Mouse (Mus musculus): ENCODE data around the gene Pcdh15.

Pcdh15 gene

DNA sequence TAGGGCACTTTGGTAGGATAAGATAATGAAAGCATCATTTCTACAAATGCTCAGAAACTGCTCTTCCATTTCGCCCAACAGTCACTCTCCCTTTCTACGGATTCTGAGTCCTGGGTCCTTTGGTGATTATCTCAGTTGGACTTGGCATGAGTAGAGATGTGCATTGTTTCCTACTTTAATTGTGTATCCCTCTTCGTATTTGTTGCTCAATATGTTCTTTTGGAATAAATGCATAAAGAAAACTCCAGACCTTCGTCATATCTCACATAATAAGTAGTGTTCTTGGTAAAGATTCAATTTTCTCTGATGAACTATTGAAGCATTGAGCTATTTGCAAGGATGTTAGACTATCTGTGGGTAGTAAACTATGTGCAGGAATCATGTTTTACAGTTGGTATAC lies 854.2 kb downstream of the Pcdh15 start:
- DNase-seq (ENCODE audit: low spot score): no peak

DNA sequence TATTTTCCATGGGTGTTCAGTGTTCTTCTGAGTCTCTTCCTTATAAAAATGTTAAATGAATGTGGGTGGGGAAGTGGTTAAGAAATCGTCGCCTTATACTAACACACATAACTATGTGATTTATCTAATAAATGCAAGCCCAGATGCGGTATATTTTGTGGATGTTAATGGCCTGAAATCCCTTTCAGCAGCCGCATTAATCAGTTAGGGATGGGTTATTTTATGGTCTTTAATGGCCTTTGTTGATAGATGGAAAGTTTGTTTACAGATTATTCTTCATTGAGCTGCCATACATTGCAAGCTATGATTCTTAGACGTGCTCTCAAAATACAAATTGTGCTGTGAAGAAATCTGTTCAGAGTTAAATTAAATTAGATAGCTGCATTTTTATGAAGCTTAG lies 884.9 kb downstream of the Pcdh15 start:
- no peak for DNase-seq (ENCODE audit: low spot score)

DNA sequence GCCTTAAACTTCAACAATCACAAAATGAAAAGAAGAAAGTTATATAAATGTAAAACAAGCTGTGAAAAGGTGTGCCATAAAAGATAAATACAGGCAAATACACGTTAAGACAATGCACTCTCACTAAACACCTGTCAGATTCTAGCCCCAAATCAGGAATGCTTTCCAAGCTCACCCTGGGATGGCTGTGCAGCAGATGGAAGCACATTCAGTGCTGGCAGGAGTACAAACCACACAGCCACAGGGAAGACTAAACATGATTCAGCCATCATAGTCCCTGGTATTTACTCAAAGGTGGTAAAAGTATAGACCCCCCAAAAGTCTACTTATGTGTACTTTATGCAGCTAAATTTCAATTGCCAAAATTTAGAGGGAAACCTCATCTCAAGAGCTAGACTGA lies 909.7 kb downstream of the Pcdh15 start:
- DNase-seq (ENCODE audit: low spot score): no peak

DNA sequence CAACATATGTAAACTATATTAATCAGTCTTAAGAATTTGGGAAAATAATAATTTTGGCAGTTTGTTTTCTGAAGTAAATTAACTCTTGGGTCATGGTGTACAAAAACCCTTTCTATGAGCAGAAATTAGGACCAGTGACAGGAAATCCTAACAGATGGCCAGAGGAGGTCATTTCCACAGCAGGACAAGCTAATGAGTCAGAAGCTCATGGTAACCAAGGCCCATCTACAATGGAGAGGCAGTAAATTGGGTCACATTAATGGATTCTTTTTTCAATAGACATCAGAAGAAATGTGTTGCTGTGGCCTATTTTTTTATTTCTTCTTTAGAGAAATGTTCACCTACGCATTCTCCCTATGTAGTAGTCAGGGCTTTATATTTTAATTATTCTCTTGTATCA lies 923.9 kb downstream of the Pcdh15 start:
- DNase-seq (ENCODE audit: low spot score): no peak

DNA sequence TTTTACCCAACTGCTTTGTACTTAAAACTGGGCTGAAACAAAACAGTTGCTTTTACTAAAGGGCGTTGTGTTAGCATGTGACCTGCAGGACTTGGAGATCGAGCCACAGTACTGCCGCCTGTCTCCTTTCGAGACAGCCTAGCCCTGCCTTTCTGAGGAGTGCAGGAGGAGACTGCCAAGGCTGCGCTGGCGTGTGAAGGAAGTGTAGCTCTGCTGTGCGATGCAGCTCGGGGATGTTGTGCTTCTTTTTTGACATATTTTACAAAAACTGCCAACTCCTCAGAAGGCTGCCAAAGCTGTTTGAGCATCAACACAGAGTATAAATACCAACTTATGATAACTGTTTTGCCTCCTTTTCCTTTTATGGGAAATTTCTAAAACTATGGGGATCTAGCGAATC lies 953.9 kb downstream of the Pcdh15 start:
- DNase-seq (ENCODE audit: low spot score): no peak

DNA sequence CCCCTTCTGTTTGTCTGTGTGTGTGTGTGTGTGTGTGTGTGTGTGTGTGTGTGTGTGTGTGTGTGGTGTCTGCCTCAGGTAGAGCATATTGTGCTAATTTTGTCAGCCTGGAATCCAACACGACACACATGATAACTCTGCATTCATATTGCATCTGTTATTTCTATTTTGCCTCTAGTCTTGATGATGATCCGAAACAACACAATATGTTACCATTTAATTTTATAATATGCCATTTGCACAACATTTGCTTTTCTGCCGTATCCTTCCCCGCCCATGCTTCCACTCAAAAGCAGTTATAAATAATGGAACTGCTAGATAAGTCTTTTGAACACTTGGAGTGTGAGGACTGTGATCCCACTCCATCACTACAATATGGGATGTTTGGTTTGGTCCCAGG lies 987.5 kb downstream of the Pcdh15 start:
- no peak for DNase-seq (ENCODE audit: low spot score)

DNA sequence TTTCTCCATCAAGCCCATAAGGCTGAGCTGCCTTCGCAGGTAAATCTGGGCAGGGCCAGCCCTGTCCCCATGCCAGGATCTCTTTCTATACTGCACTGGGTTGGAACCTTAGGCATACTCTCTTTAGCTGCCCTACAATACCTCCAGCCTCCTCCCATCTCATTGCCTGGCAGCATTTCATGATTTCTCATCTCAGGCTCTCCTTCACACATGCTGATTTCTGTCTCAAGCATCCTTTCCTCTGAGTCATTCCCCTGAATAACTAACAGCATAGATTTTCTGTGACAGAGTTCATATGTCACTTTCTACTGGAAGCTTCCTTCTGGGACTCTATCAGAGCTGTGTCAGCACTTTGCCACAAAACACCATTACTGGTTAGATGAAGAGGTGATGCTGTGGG lies 999.2 kb downstream of the Pcdh15 start:
- no peak for DNase-seq (ENCODE audit: low spot score)

DNA sequence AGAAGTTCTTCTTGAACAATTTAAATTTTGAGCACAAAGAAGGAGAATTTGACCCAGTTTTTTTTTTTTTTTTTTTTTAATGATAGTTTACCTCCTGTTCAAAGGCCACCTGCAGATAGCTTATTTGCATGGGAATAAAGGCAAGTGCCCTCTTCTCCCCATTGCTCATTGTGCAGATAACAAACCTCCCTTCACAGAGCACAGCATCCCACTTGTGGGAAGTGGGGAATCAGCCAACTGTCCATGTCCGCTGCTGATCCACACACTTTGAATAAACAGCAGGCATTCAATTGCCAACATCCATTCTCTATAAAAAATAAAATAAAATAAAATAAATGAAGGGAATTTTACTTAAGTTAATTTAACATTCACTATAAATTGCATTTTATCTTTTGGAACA lies 1015.0 kb downstream of the Pcdh15 start:
- no peak for DNase-seq (ENCODE audit: low spot score)

DNA sequence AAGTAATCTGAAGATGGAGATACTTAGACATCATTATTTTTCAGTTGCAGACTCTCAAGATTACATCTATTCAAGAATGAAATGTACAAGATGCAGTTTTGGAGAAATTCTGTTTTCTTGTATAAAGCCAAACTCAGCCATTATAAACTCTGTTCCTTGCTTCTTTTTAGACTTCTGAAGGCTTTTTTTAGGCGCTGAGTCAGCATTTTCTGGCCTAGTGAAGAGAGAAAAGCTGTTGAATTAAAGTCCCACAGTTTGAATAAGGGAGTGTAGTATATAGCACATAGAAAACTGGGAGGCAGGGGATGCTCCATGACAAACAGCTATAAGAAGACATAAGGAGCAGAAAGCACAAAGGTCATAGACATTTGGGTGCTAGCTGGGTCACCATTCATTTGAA lies 1017.7 kb downstream of the Pcdh15 start:
- DNase-seq (ENCODE audit: low spot score): no peak

DNA sequence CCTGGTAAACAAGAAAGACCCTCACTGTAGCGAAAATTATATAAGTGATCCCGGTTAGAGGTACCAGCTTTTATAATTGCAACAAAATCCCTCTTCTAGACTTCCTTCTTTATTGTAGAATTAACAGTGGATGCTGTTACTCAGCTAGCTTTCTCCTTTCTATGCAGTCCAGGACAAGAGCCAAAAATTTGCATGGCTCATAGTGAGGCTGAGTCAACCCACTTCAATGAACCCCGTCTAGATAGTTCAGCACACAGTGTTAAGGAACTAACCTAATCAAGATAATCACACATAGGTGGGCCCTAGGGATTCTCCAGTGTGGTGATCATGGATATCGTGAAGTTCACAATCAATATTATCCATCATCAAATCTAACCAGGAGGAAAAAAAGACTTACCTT lies 1024.3 kb downstream of the Pcdh15 start:
- DNase-seq (ENCODE audit: low spot score): no peak

DNA sequence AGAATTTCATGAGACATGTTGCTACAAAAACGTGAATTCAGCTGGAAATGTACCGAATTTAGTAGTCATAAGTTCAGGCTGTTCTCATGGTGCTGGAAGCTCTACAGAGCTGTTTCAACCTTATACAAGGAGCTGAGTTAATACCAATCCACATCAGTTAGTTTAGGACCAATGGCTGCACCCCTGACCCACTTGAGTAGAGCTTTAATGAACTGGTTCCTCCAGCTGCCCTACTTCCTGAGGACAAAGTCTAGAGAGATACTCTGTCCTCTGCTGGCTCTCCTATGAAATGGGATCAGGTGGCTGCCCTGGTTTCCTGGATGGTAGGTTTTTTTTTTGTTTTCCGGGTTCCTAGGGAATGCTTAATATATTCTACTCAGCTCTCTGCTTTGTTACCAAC lies 1030.0 kb downstream of the Pcdh15 start:
- DNase-seq (ENCODE audit: low spot score): no peak

DNA sequence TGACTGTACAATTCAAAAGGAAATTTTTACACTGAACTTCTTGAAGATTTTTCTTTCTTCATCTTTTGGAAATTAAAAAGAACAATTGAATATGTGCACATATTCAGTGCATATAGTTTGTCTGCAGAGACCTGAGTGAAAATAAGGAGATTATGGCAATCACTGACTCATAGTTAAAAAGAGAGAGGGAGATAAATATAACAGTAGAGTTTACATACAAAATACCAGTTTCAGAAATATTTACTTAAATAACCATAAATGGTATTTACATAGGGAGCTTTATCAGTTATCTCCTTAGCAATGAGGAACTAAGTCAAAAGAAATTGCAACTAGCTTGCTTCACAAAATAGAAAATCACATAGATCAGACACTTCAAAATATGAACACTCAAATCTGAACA lies 1030.5 kb downstream of the Pcdh15 start:
- no peak for DNase-seq (ENCODE audit: low spot score)

DNA sequence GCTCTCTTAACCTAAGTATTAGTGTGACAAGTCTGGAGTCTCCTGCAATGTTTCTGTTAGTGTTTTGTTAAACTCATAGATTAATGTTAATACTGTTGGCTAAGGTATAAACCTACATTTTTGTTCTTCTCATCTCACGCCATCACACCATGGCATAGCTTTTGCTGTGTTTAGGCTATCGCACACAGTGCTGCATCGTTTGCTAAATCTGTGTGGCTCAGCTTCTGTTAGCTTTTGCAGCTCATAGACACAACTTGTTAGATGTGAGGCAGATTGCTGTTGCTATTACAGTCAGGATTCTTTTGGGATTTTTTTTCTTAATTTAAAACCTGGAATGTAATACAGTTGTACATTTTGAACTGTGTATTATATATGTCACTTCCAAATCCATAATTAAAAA lies 1031.7 kb downstream of the Pcdh15 start:
- no peak for DNase-seq (ENCODE audit: low spot score)

DNA sequence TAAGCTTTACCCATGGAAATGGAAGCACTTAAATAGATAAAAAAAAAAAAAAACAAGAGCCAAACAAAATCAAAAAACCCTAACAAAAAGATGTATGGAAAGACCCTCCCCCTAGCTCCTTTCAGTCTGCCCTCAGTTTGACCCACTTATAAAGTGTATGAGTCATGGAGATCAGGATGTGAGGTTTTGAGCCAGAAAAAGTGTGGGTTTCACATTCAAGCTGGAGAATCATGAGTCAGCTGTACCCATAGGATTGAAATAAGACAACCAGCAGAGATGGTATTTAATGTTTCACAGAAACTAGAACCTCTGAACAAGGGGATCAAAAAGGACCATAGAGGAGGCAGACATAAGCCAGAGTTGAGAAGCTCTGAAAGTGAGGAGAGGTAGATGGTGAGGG lies 1048.8 kb downstream of the Pcdh15 start:
- DNase-seq (ENCODE audit: low spot score): no peak

DNA sequence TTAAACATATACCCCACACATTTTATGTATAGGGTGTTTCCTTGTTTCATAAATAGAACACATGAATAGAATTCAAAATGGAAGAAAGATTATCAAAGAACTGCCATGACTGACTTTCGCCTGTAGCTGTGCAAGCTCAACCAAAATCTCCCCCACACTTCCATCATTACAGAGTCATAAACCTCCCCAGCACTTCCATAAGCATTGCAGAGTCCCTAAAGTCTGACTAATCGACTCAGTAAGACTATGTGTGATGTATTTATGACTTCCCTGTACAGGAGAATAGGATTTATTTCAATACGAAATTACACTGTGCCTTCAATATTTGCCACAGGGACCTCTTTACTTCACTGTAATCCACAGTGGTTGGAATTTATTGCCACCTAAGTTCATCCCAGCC lies 1082.8 kb downstream of the Pcdh15 start:
- no peak for DNase-seq (ENCODE audit: low spot score)

DNA sequence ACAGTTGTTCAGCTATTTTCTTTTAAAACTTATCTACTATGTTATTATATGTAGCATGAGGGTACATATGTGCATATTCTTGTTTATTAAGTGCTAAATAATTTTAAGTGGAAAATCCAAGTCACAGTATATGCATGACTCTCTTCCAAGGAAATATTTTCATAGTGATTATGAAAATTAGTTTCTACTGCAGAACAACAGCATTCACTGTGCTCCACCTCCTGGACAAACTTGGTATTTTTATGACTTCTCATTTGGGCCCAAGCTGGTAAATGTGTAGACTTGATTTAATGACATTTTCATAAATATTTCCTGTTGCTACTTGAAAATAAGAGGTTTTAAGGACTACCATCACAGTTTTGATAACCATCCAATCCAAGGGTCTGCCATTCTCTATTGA lies 1104.5 kb downstream of the Pcdh15 start:
- DNase-seq (ENCODE audit: low spot score): no peak

DNA sequence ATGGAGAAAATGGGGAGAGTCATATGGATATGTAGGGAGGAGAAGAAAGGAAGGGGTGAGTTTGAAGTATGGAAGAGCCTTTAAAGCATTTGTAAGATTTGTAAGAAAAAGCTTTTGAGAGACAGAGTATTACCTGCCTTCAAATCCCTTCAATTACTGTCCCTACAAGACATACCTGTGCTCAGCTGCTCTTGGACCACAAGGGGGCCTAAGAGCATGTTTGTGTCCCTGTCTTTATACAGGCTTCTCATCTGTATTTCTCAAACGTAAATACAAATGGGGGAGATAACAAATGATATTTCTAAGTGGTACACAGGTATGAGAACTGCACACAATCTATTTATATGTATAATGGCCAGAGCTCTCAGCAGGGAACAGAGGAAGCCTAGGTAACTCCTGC lies 1118.1 kb downstream of the Pcdh15 start:
- DNase-seq (ENCODE audit: low spot score): no peak

DNA sequence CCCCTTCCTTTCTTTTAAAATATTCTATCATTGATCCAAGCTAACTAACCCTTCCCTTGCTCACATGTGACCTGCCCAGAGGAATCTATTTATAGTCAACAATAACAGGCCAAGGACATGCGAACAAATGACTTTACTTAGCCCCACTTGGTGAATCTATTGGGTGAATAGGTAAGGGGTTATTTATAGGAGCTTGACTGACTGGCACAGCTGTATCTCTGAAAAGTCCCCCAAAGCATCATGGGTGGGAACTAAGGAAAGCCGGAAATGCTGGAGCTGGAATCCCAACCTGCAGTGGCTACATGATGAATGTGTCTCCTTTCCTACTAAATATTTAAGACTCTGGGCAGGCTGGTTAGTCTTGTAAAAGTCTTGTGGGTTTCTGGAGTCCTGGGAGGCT lies 1121.3 kb downstream of the Pcdh15 start:
- no peak for DNase-seq (ENCODE audit: low spot score)

DNA sequence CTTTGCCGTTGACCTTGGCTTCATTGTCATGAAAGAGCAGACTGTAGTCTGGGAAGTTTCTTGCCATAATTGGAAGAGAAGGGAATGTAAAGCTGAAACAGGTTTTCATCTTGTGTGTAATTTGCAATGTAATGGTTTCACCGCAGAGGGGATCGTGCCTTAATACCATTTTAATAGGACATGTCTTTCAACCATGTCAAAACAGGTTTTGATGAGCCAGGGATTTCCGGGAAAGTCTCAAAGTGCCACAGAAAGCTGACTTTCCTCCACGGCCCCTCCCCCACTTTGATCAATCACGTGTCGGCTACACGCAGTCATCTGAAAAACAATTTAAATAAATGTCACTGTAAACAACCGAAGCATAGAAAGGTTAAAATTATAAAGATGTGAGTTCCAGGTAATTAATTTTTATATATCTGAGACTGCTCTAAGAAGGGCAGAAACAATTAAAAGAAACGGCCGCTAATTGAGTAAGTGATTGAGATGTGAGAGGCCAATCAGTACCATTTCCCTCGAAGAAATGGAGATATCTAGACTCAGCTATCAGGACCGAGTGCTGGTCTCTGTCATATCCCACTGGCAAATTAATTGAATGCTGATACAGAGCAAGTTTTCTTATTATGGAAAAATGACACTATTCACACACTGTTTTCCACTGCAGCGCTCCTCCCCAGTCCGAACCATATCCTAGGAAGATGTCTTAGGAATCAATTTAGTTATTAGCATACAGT lies 1158.7 kb downstream of the Pcdh15 start:
- DNase-seq (ENCODE audit: low spot score): no peak

DNA sequence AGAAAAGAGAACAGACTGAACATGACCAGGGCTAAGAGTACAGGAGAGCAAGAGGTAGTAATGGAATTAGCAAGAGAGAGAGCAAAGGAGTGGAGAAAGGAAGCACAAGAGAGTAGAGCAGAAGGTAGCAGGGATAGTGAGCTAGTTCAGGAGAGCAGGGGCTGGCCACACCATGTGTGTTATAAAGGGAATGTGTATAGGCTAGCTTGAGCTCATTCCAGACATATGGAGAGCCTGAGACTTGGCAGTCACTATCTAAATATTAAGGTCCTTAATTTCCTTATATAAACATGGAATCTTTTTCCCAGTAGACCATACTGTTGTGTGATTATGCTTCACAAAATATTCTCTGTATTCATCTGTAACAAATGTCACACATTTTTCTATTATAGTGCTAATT lies 1159.5 kb downstream of the Pcdh15 start:
- DNase-seq (ENCODE audit: low spot score): no peak

DNA sequence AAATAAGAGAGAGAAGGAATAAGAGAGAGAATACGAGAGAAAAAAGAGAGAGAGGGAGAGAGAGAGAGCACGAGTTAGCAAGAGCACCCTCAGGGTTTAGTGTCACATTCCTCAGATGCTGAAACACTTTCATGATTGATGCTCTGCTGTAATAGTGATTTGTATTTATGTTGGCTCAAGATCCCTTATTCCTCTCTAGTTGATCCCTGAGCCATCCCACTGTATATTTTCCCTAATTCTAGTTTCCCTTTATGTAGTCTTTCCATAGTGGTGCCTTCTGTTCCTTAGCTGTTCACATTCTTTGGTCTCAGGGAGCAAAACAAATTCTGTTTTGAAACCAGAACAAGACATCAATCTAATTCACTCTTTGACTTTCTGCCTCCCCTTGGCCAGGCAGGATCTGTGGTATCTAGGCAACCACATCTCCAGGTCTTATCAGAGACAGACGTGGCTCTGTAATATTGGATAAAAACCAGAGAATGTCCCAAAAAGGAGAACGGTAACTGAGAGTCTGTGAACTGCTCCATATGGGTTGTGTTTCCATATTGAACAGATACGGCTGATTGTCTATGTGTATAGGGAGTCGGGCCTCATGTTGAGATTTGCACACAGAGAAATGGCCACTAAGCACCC lies 1170.6 kb downstream of the Pcdh15 start:
- DNase-seq (ENCODE audit: low spot score): no peak

DNA sequence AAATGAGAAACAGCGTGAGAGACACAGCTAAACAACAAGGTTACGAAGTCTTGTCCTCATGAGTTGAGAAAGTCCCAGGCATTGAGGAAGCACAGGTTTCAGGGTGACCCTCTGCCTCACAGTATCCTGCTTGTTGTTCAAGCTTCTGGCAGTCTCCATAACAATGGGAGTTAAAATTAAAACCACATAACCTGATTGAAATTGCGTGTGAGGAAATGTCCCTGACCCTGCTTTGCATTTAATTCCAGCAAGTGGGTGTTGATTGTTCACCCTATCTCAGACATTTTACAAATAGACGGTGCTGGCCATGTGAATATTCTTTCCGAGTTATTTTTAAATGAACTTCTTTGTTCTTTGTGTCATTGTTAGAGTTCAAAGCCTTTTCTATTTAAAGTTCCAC lies 1171.8 kb downstream of the Pcdh15 start:
- no peak for DNase-seq (ENCODE audit: low spot score)

DNA sequence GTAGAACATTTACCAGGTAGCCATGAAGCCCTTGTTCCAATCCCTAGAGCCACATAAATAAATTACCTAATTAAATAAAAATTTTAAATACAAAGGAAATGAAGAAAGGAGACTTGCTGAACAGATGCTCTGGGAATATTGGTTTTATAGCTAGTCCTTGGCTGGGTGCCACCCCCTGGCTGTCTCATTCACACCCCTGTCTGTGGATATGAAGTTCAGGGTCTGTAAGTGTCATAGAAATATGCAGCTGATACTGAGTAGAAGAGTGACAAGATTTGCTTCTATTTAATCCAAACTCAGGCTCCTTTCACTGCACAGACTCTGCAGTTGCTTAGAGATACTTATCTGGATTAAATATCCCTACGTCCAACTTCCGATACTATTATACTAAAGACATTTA lies 1205.0 kb downstream of the Pcdh15 start:
- DNase-seq (ENCODE audit: low spot score): no peak

DNA sequence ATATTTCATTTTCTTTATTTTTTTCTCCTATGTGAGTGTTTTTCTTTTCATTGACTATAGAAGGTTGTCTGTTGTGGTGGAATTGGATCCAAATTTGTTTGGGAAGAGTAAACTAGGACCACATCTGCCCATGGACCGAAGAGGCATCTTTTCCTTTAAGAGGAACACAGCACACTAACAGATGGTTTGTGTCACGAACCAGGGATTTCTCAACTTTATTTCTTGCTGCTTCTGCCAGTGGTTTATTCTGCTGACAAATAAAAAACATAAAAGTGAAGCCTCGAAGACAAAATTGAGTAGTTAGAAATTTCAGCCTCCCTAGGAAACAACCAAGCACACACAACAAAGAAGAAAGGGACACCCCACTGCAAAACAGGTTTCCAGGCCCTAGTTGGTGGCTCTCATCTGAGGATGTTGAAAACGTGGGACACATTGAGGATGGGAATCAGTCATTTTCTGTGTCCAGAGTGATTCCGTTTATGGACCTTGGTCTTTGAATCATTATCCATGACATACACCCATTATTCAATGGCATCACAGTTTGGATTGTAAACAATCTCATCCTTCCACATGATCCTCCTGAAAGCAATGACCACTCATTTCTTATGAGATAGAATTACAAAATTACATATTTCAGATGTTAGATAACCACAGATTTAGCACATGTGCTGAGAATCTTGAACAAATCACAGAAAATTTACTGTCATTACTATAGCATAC lies 1206.5 kb downstream of the Pcdh15 start:
- no peak for DNase-seq (ENCODE audit: low spot score)
